Mouse (Mus musculus): ENCODE measurements around the gene Pcdh15. TPM values are rescaled to one million over a fixed set of nuclear protein-coding genes. Genes with fewer than 3 reads are reported as not detected.

Pcdh15 gene
- polyA plus RNA-seq, 1 experiment from 2014 or later = 0.70 TPM

DNA sequence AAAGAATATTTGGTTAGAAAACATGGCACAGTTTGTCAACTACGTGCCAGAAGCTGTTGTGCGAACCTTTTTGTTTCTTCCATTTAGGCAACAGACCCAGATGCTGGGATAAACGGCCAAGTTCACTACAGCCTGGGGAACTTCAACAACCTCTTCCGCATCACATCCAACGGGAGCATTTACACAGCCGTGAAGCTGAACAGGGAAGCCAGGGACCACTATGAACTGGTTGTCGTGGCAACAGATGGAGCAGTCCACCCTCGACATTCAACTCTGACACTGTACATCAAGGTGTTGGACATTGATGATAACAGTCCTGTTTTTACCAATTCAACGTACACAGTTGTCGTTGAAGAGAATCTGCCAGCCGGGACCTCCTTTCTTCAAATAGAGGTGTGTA, 1350.9 kb downstream of the Pcdh15 start:
- no peak for ATAC-seq (ENCODE audit: insufficient number of reproducible peaks, insufficient read depth, low FRiP score, low read depth)
- 0 out of 2 replicates have a peak, but pooled peaks cover under 1% of the 10 kb centered on the region for H3K9me3 ChIP-seq (ENCODE audit: control insufficient read depth, low read length)
- no peaks in the 10 kb centered on the region for H3K4me1 ChIP-seq (ENCODE audit: control insufficient read depth in 2 of 2, insufficient read depth in 2 of 2, low read length in 2 of 2)
- no peak overlapping the region for H3K4me2 ChIP-seq (ENCODE audit: low read length)
- no peaks in the 10 kb centered on the region for H3K36me3 ChIP-seq (ENCODE audit: control insufficient read depth, insufficient read depth, low read length)
- no peak overlapping the region for H3K4me3 ChIP-seq (ENCODE audit: control insufficient read depth in 1 of 2, insufficient read depth in 1 of 2, low read depth in 1 of 2, low read length in 2 of 2)
- no peak overlapping the region for H3K9ac ChIP-seq (ENCODE audit: low read length)
- 81% methylated on average over 11 of the region's 11 CpGs for WGBS
- no peaks in the 10 kb centered on the region for H3K27me3 ChIP-seq (ENCODE audit: control insufficient read depth, insufficient read depth, low read length)
- no peak overlapping the region for H3K27ac ChIP-seq (replicated peaks in 1 of 2; ENCODE audit: control insufficient read depth in 1 of 2, insufficient read depth in 1 of 2, low read depth in 2 of 2, low read length in 2 of 2)

DNA sequence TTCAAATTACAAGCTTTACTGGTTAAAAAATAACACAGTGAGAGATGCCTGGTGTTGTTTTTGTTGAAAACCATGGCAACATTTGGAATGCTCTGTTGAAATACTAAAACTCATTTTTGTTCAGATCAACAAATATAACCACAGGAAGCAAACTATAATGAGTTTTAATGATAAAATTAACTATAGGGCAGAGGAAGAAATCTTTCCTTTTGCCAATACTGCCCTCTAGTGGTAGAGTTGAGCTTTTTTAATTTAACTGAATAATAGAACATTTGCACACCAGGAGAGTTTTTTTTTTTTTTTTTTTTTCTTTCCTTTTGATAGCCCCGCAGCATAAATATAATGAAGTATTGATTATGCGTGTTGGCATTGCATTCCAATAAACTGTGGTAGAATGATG, 1364.8 kb downstream of the Pcdh15 start:
- Histone ChIP-seq H3K4me3 (ENCODE audit: control insufficient read depth in 1 of 2, insufficient read depth in 1 of 2, low read depth in 1 of 2, low read length in 2 of 2) (no peak overlapping the region), H3K9me3 (ENCODE audit: control insufficient read depth, low read length) (no peaks in the 10 kb centered on the region), H3K36me3 (ENCODE audit: control insufficient read depth, insufficient read depth, low read length) (no peaks in the 10 kb centered on the region), H3K4me1 (ENCODE audit: control insufficient read depth in 2 of 2, insufficient read depth in 2 of 2, low read length in 2 of 2) (no peaks in the 10 kb centered on the region), H3K27ac (replicated peaks in 1 of 2; ENCODE audit: control insufficient read depth in 1 of 2, insufficient read depth in 1 of 2, low read depth in 2 of 2, low read length in 2 of 2) (no peak overlapping the region), H3K27me3 (ENCODE audit: control insufficient read depth, insufficient read depth, low read length) (no peaks in the 10 kb centered on the region), H3K9ac (ENCODE audit: low read length) (no peak overlapping the region), H3K4me2 (ENCODE audit: low read length) (no peak overlapping the region)
- ATAC-seq (ENCODE audit: insufficient number of reproducible peaks, insufficient read depth, low FRiP score, low read depth) = no peak
- WGBS = 26% methylated on average over 2 of the region's 2 CpGs

DNA sequence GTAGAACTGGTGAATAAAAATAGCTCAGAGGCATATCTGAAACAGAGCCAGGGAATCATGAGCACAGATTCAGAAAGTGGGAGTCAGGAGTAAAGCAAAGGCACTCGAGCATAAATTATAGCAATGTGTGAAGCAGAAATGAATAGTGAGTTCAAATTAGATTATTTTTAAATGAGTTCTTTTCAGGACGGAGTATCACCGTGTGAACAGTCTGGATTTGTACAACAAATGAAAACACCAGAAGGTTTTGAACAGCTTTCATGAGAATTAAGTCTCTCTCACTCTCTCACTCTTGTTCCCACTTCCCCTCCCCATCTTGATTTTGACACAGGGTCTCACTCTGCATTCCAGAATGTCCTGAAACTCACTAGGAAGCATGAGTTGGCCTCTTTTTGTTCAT, 1381.6 kb downstream of the Pcdh15 start:
- Histone ChIP-seq H3K36me3 (ENCODE audit: control insufficient read depth, insufficient read depth, low read length) (no peaks in the 10 kb centered on the region), H3K4me2 (ENCODE audit: low read length) (no peak overlapping the region), H3K4me1 (ENCODE audit: control insufficient read depth in 2 of 2, insufficient read depth in 2 of 2, low read length in 2 of 2) (no peaks in the 10 kb centered on the region), H3K9ac (ENCODE audit: low read length) (no peak overlapping the region), H3K27ac (replicated peaks in 1 of 2; ENCODE audit: control insufficient read depth in 1 of 2, insufficient read depth in 1 of 2, low read depth in 2 of 2, low read length in 2 of 2) (no peak overlapping the region), H3K4me3 (ENCODE audit: control insufficient read depth in 1 of 2, insufficient read depth in 1 of 2, low read depth in 1 of 2, low read length in 2 of 2) (no peak overlapping the region), H3K27me3 (ENCODE audit: control insufficient read depth, insufficient read depth, low read length) (no peaks in the 10 kb centered on the region), H3K9me3 (ENCODE audit: control insufficient read depth, low read length) (no peaks in the 10 kb centered on the region)
- WGBS = 76% methylated on average over 3 of the region's 3 CpGs
- ATAC-seq (ENCODE audit: insufficient number of reproducible peaks, insufficient read depth, low FRiP score, low read depth) = no peak

DNA sequence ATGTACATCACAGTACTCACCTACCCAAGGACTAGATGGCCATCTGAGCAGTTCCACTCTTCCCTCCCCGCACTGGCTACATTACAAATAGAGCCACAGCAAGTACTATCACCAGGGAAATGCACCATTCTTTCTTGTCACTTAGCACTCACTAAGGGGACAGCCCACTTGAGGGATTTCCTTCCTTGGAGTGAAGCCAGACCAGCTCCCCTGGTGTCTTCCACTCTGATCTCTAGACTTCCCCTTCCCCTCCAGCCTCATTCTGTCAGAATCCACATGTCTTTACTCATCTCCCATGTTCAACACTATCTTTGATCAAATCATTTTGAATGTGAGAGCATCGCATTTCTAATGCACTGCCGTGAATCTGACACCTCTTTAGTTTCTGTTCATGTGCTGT, 1413.2 kb downstream of the Pcdh15 start:
- H3K9ac ChIP-seq (ENCODE audit: low read length) = no peak overlapping the region
- WGBS = 34% methylated on average over 3 of the region's 3 CpGs
- no peaks in the 10 kb centered on the region for H3K9me3 ChIP-seq (ENCODE audit: control insufficient read depth, low read length)
- H3K36me3 ChIP-seq (ENCODE audit: control insufficient read depth, insufficient read depth, low read length) = no peaks in the 10 kb centered on the region
- H3K27me3 ChIP-seq (ENCODE audit: control insufficient read depth, insufficient read depth, low read length) = no peaks in the 10 kb centered on the region
- H3K4me2 ChIP-seq (ENCODE audit: low read length) = no peak overlapping the region
- H3K27ac ChIP-seq (replicated peaks in 1 of 2; ENCODE audit: control insufficient read depth in 1 of 2, insufficient read depth in 1 of 2, low read depth in 2 of 2, low read length in 2 of 2) = no peak overlapping the region
- no peak for ATAC-seq (ENCODE audit: insufficient number of reproducible peaks, insufficient read depth, low FRiP score, low read depth)
- no peak overlapping the region for H3K4me3 ChIP-seq (ENCODE audit: control insufficient read depth in 1 of 2, insufficient read depth in 1 of 2, low read depth in 1 of 2, low read length in 2 of 2)
- no peaks in the 10 kb centered on the region for H3K4me1 ChIP-seq (ENCODE audit: control insufficient read depth in 2 of 2, insufficient read depth in 2 of 2, low read length in 2 of 2)

DNA sequence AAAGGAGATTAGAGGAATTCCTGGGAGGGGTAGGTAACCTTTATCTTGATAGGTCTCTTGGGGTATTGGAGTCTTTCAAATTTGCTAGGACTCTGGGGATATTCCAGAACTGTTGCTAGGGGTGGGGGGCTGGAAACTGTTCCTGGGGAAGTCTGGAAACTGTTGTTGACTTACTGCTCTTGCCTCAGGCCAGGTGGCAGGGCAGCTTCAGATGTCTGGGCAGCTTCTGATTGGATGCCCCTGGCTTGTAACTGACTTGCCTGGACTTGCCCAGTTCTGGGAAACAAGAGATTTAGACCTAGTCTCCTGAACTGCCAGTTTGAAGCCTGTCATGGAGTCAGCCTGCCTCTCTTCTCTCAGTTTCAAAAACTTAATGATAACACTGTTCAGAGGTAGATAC, 1414.6 kb downstream of the Pcdh15 start:
- no peak for ATAC-seq (ENCODE audit: insufficient number of reproducible peaks, insufficient read depth, low FRiP score, low read depth)
- Histone ChIP-seq H3K27ac (replicated peaks in 1 of 2; ENCODE audit: control insufficient read depth in 1 of 2, insufficient read depth in 1 of 2, low read depth in 2 of 2, low read length in 2 of 2) (no peak overlapping the region), H3K36me3 (ENCODE audit: control insufficient read depth, insufficient read depth, low read length) (no peaks in the 10 kb centered on the region), H3K9ac (ENCODE audit: low read length) (no peak overlapping the region), H3K4me2 (ENCODE audit: low read length) (no peak overlapping the region), H3K4me3 (ENCODE audit: control insufficient read depth in 1 of 2, insufficient read depth in 1 of 2, low read depth in 1 of 2, low read length in 2 of 2) (no peak overlapping the region), H3K27me3 (ENCODE audit: control insufficient read depth, insufficient read depth, low read length) (no peaks in the 10 kb centered on the region), H3K4me1 (ENCODE audit: control insufficient read depth in 2 of 2, insufficient read depth in 2 of 2, low read length in 2 of 2) (no peaks in the 10 kb centered on the region), H3K9me3 (ENCODE audit: control insufficient read depth, low read length) (no peaks in the 10 kb centered on the region)

GRCm38 (mm10) chr10:74538371-74538770, 1439.2 kb downstream of the Pcdh15 start:
- Histone ChIP-seq H3K4me2 (ENCODE audit: low read length) (no peak overlapping the region), H3K4me3 (ENCODE audit: control insufficient read depth in 1 of 2, insufficient read depth in 1 of 2, low read depth in 1 of 2, low read length in 2 of 2) (no peak overlapping the region), H3K9me3 (ENCODE audit: control insufficient read depth, low read length) (no peaks in the 10 kb centered on the region), H3K27ac (replicated peaks in 1 of 2; ENCODE audit: control insufficient read depth in 1 of 2, insufficient read depth in 1 of 2, low read depth in 2 of 2, low read length in 2 of 2) (no peak overlapping the region), H3K36me3 (ENCODE audit: control insufficient read depth, insufficient read depth, low read length) (no peaks in the 10 kb centered on the region), H3K9ac (ENCODE audit: low read length) (no peak overlapping the region), H3K27me3 (ENCODE audit: control insufficient read depth, insufficient read depth, low read length) (no peaks in the 10 kb centered on the region), H3K4me1 (ENCODE audit: control insufficient read depth in 2 of 2, insufficient read depth in 2 of 2, low read length in 2 of 2) (no peaks in the 10 kb centered on the region)
- 83% methylated on average over 2 of the region's 2 CpGs for WGBS
- no peak for ATAC-seq (ENCODE audit: insufficient number of reproducible peaks, insufficient read depth, low FRiP score, low read depth)

DNA sequence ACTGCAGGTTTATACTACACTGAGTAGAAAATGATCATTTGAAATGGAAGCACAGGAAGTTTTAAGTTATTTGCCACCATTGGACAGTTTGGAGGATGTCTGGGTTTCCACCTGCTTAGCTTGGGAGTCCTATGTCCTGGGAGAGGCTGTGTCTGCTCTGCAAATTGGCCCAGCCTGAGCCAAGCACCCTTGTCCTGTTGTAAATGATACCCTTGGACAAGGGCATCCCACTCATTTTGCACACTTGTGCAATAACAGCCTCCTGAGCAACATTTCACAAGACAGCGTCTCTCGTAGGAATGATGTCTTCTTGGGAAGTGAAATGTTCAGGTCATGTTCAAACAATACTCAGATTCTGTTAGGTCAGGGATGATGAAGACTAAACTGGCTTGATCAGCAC, 1456.2 kb downstream of the Pcdh15 start:
- H3K4me2 ChIP-seq (ENCODE audit: low read length) = no peak overlapping the region
- 86% methylated on average over 2 of the region's 2 CpGs for WGBS
- no peaks in the 10 kb centered on the region for H3K36me3 ChIP-seq (ENCODE audit: control insufficient read depth, insufficient read depth, low read length)
- no peaks in the 10 kb centered on the region for H3K9me3 ChIP-seq (ENCODE audit: control insufficient read depth, low read length)
- no peak overlapping the region for H3K4me3 ChIP-seq (ENCODE audit: control insufficient read depth in 1 of 2, insufficient read depth in 1 of 2, low read depth in 1 of 2, low read length in 2 of 2)
- no peaks in the 10 kb centered on the region for H3K4me1 ChIP-seq (ENCODE audit: control insufficient read depth in 2 of 2, insufficient read depth in 2 of 2, low read length in 2 of 2)
- no peak overlapping the region for H3K27ac ChIP-seq (replicated peaks in 1 of 2; ENCODE audit: control insufficient read depth in 1 of 2, insufficient read depth in 1 of 2, low read depth in 2 of 2, low read length in 2 of 2)
- no peaks in the 10 kb centered on the region for H3K27me3 ChIP-seq (ENCODE audit: control insufficient read depth, insufficient read depth, low read length)
- H3K9ac ChIP-seq (ENCODE audit: low read length) = no peak overlapping the region
- no peak for ATAC-seq (ENCODE audit: insufficient number of reproducible peaks, insufficient read depth, low FRiP score, low read depth)

GRCm38 (mm10) chr10:74569603-74570002, 1470.5 kb downstream of the Pcdh15 start:
- no peaks in the 10 kb centered on the region for H3K27me3 ChIP-seq (ENCODE audit: control insufficient read depth, insufficient read depth, low read length)
- no peak overlapping the region for H3K4me3 ChIP-seq (ENCODE audit: control insufficient read depth in 1 of 2, insufficient read depth in 1 of 2, low read depth in 1 of 2, low read length in 2 of 2)
- H3K4me2 ChIP-seq (ENCODE audit: low read length) = no peak overlapping the region
- no peaks in the 10 kb centered on the region for H3K36me3 ChIP-seq (ENCODE audit: control insufficient read depth, insufficient read depth, low read length)
- no peaks in the 10 kb centered on the region for H3K9me3 ChIP-seq (ENCODE audit: control insufficient read depth, low read length)
- no peak for ATAC-seq (ENCODE audit: insufficient number of reproducible peaks, insufficient read depth, low FRiP score, low read depth)
- 67% methylated on average over 3 of the region's 3 CpGs for WGBS
- no peak overlapping the region for H3K9ac ChIP-seq (ENCODE audit: low read length)
- no peaks in the 10 kb centered on the region for H3K4me1 ChIP-seq (ENCODE audit: control insufficient read depth in 2 of 2, insufficient read depth in 2 of 2, low read length in 2 of 2)
- H3K27ac ChIP-seq (replicated peaks in 1 of 2; ENCODE audit: control insufficient read depth in 1 of 2, insufficient read depth in 1 of 2, low read depth in 2 of 2, low read length in 2 of 2) = no peak overlapping the region
